Mouse (Mus musculus): ENCODE data around the gene Tmem221.
A peak's percentile ranks its signal among the peaks of the same experiment; 100 is the strongest.

The Tmem221 gene

GRCm38 (mm10) chr8:71577856-71578387 lies 19.3 kb upstream of the Tmem221 start:
- DNase-seq, result no peak

GRCm38 (mm10) chr8:71575020-71575419 lies 16.3 kb upstream of the Tmem221 start:
- no peak for DNase-seq

GRCm38 (mm10) chr8:71574426-71574825 lies 15.8 kb upstream of the Tmem221 start:
- peak; percentile 29 for DNase-seq

GRCm38 (mm10) chr8:71572847-71573633 lies 14.4 kb upstream of the Tmem221 start:
- DNase-seq, result peak; percentile 94

- peak; percentile 14 for DNase-seq
Observed at GRCm38 (mm10) chr8:71572077-71572476, 13.4 kb upstream of the Tmem221 start.

GRCm38 (mm10) chr8:71570291-71570954 lies 11.8 kb upstream of the Tmem221 start:
- peak; percentile 97 for DNase-seq

- DNase-seq, result peak; percentile 96
Observed at GRCm38 (mm10) chr8:71569366-71570290, 11.0 kb upstream of the Tmem221 start.

GRCm38 (mm10) chr8:71568941-71569340 lies 10.3 kb upstream of the Tmem221 start:
- DNase-seq, result no peak

GRCm38 (mm10) chr8:71568387-71568937 lies 9.8 kb upstream of the Tmem221 start, which contains the start of gene Slc27a1:
Slc27a1 (plus strand) TSS chr8:71568882.
- DNase-seq, result peak; percentile 60

GRCm38 (mm10) chr8:71567587-71567986 lies 8.9 kb upstream of the Tmem221 start:
- no peak for DNase-seq

- DNase-seq, result no peak
Observed at GRCm38 (mm10) chr8:71566501-71566900, 7.8 kb upstream of the Tmem221 start, which contains the start of gene Nxnl1. Nxnl1 (minus strand) TSS chr8:71566601.

GRCm38 (mm10) chr8:71563992-71564391 lies 5.3 kb upstream of the Tmem221 start:
- no peak for DNase-seq

- peak; percentile 79 for DNase-seq
Observed at GRCm38 (mm10) chr8:71562751-71563150, 4.1 kb upstream of the Tmem221 start.

- DNase-seq, result peak; percentile 90
Observed at GRCm38 (mm10) chr8:71561401-71561800, 2.7 kb upstream of the Tmem221 start.

GRCm38 (mm10) chr8:71560765-71561164 lies 2.1 kb upstream of the Tmem221 start:
- no peak for DNase-seq

- DNase-seq, result no peak
Observed at GRCm38 (mm10) chr8:71560071-71560470, 1.4 kb upstream of the Tmem221 start.

- peak; percentile 71 for DNase-seq
Observed at GRCm38 (mm10) chr8:71558958-71559690, 453 bp upstream of the Tmem221 start.

GRCm38 (mm10) chr8:71554644-71555043 lies 4.0 kb downstream of the Tmem221 start:
- DNase-seq, result no peak

GRCm38 (mm10) chr8:71554001-71554400 lies 4.7 kb downstream of the Tmem221 start:
- DNase-seq, result no peak

GRCm38 (mm10) chr8:71552770-71553169 lies 5.9 kb downstream of the Tmem221 start:
- DNase-seq, result no peak

GRCm38 (mm10) chr8:71550754-71551153 lies 7.9 kb downstream of the Tmem221 start:
- no peak for DNase-seq

- no peak for DNase-seq
Observed at GRCm38 (mm10) chr8:71547590-71547989, 11.1 kb downstream of the Tmem221 start.

Measured in retina, postnatal 1 day (tissue).